Mouse (Mus musculus) frontal cortex, postnatal 10 days (tissue): ENCODE results near the gene Adam8.

ENCODE experiments used
- DNase-seq, 2 experiments: peaks; one replicate each; pipeline ENCODE4 v3.0.0; 2022; ENCODE audit warnings: low spot score in 2 of 2, mixed read lengths in 1 of 2

Adam8 gene

DNA sequence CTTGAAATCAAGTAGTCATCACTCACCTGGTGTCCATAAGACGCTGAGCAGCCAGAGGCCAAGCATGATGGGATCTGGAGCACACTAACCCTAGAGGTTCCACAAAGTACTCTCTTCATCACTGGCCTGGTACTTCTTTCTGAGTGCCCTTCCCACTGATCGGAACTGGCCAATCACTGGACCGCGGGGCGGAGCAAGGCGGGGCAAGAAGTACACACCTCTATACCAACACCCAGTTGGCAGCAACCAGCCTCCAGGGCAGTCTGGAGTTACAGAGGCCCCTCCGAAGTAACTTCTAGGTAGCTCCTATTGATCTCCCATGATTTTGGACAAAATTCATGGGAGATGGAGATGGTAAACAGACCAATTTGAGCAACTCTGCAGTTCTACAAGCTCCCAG, at the start of gene Adam8:
Gene Adam8, minus strand, starts transcription at position 157 of the 400 bp plus-strand sequence.
- DNase-seq: no peak

DNA sequence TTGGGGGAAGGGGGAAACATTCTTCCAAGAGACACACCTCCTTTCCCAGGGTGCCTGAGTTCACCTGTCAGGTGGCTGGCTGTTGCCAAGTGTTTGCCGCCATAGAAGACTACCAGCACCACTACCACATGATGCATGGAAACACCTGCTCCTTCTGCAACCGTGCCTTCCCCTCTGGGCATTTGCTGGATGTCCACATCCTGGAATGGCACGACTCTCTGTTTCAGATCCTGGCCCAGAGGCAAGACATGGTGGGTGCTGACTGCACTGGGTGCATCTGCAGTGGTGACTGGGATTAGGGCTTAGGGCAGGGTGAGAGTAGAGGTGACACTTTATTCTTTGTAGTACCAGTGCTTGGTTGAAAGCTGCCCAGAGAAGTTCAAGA, 44.8 kb upstream of the Adam8 start:
- DNase-seq: peak in 1 of 2 experiments; percentile 5

DNA sequence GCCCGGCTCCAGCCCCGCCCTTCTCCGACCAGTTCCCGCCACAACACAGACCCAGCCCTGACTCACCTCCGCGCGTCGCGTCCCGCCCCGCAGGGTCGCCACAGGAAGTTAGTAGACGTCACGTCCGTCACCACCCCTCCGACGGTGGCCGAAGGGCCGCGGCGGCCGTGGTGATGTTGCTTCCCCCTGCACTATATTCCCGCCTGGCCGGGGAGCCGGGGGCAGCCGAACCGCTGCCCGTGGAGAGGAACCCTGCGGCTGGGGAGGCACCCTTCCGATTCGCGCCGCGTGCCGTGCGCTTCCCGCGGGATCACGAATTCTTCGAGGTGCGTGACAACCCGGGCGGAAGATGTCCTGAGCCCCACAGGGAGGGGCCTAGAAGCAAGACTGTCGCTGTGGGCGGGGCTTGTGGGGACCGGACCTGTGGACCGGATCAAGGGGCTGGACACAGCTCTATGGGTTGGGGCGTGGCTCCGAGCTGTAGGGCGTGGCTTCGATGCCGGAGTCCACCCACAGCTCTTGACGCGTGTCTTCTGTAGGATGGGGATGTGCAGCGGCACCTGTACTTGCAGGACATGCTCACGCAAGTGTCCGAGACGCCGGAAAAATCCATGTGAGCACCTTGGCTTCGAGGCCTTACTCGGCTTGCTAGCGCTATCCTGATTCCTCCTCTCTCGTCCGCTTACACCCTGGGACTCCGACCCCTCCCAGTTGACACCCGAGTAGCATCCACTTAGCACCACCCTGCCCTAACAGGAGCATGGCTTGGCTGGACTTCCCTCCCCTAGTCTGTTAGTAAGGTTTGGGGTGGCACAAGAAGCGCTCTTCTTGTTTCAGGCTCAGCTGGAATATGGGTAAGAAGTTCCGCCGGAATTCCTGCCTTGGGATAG, 44.2 kb upstream of the Adam8 start, which contains the start of the genes Zfp511 and Tubgcp2:
Gene Zfp511, plus strand, starts transcription at position 111 of the 890 bp plus-strand sequence.
Gene Tubgcp2, minus strand, starts transcription at position 389 of the 890 bp plus-strand sequence.
- peak; percentile 85 to 91 for DNase-seq

DNA sequence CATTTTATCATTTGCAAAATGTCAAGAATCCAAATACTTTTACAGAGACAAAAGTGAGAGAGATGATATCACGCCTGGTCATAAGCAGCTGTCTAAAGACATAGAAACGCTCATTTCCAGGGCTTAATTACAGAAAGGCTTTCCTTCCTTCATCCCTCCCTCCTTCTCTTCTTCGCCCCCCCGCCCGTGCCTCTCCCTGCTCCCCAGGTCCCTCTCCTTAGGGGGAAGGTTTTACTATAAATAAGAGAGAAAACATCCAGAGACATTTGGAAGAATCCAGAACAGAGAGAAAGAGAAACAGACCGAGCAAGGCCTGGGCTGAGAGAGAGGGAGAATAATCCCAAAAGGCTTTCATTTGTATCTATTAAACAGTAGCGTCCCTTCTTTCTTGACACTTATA, 43.1 kb upstream of the Adam8 start:
- no peak for DNase-seq

DNA sequence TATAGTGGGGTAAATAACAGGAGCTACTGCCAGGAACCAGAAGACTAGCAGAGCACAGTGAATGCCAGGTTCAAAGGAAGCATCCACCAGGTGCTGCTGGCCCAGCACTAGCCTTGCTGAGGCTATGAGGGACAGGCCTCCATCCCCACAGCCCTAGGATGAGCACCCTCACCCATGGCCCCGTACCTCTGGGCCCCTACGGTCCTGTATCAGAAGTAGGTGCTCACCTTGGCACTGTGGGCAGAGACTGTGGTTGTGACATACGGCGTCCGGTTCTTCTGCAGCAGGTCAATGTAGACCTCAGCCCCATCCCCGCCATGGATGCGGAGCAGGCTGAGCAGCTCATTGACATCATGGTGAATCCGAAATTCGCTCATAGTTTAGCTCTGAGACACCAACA, 41.0 kb upstream of the Adam8 start:
- DNase-seq: no peak

DNA sequence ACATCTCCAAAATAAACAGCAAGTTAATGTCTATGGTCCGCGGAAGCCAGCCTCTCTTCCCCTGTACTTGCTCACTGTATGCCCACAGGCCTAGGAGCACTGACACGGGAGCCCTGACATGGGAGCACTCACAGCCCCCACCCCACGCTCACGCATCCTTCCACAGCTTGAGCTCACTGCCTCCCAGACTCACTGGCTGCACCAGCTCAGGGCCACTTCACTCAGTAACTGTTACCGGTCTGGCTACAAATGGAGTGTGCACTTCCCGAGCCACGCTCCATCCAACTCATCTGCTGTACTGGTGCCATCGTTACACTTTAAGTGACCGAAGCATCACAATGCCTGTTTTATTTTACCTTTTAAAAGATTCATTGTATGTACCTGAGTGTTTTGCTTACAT, 40.0 kb upstream of the Adam8 start:
- DNase-seq: no peak

DNA sequence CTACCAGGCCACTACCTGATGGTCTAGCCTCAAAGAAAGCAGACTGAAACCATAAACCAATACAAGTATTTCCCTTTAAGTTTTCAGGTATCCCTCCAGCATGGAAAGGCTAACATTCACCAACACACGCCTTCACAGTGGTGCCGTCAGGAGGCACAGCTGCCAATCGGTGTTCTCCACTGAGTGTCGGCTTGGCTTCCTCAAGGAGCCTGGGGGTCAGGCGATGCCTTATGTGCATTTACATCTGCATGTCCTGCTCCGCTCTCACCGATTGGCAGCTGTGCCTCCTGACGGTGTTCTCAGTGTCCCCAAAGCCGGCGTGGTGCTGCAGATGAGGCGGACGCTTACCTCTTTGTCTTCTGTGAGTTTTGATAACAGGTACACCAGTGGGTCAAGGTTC, 39.4 kb upstream of the Adam8 start:
- DNase-seq: no peak

DNA sequence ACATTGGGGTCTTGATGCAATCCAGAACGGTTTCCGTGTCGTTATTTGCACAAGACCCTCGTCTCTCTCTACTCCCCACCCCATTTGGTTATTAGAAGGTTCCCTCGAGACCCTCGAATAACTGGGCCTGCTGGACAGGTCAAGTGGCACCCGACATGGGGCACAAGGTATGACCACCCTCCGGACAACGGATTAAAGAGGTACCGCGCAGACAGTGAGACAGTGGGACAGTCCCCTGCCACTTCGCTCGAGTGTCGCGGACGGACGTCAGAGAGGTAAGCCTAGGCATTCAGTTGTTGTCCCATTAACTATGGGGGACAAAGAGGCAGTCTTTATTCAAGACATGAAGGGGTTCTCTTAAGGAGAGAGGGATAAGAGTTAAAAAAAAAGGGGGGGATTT, 19.0 kb upstream of the Adam8 start:
- DNase-seq: no peak

DNA sequence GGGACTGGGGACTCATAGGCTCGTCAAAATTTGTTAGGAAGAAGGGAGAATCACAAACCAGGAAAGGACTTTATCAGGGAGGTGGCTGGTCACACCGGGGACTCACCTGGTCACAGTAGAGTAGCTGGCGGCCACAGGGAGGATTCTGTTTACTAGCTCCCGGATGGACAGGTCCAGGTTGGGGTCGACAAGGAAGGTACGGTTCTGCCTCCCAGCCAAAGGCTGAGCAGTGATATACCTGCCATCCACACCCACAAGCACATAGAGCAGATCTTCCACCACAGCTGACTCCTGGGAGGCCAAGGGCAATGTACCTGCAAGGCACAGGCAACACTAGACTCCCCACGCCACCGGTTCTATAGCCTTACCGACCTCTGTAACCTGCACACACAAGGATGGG, 15.4 kb upstream of the Adam8 start:
- no peak for DNase-seq

DNA sequence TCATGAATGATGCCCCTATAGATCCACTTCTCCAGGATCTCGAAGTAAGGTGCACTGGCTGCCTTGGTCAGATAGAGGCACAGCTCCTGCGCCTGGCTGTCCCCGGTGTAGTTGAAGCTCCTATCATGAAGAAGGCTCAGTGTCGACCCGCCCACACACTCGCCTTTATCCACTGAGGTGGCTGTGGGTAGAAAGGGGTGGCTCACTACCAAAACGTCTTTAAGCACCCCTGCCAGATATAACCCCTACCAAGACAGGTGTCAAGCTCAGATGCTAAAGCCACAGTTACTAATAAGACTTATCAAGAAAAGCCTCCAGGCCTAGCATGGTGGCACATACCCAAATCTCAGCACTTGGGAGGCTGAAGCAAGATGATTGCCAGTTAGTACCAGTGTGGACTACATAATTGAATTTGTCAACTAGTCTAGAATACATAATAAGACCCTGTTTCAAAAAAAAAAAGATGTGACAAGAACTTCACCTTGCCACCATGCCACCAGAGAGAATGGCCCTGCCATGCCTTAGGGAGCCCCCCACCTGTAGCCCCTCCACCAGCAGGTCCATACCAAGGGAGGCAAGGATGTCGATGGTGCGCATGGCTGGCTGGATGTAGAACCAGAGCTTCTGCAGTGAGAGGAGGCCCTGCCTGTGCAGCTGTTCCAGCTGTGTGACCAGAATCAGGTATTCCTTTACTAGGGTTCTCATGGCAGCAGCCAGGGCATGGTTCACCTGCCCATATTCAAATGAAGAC, 14.7 kb upstream of the Adam8 start:
- no peak for DNase-seq

DNA sequence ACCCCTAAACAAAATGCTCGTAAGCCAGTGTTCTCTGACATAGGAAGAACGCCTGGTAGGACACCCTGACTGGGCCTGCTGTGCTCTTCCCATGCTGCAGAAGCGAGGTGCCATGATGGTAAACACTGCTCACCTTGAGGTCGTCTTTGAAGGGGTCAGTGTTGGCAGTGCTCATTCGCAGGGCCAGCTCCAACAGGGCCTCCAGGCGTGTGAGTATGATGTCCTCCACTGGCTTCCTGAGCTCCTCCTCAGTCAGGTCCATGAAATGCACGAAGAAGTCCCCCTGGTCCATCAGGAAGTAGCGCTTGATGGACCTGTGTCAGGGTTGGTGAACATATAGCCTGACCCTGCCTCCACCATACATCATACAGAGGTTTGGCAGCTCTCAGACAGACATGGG, 12.3 kb upstream of the Adam8 start:
- DNase-seq: peak in 1 of 2 experiments; percentile 2

DNA sequence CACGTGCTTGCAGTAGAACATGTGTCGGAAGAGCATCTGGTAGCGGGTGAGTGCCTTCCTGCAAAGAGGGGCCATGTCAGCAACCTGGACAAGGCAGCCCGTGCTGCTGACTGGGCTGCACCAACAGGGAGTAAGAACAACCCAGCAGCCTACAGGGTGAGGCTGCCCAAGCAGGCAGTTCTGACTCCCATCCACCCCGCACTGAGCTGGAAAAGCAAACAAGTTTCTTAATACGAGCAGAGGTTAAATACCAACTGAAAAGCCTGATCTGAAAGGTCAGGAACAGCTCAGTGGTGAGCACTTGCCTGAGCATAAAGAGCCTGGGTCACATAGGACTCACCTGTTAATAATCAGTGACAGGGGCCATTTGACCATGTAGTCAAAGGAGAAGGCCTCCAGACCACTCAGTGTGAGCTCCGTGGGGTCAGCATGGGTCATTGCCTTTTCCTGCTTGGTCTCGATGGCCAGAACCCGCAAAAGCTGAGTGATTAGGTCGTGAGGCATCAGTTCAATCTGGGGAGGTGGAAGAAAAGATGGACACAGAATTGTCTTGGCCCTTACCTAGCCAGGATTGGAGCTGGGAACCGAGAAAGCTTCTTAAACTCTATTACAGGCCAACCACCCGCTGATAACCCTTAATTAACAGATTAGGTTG, 8.9 kb upstream of the Adam8 start:
- peak in 1 of 2 experiments; percentile 1 for DNase-seq

DNA sequence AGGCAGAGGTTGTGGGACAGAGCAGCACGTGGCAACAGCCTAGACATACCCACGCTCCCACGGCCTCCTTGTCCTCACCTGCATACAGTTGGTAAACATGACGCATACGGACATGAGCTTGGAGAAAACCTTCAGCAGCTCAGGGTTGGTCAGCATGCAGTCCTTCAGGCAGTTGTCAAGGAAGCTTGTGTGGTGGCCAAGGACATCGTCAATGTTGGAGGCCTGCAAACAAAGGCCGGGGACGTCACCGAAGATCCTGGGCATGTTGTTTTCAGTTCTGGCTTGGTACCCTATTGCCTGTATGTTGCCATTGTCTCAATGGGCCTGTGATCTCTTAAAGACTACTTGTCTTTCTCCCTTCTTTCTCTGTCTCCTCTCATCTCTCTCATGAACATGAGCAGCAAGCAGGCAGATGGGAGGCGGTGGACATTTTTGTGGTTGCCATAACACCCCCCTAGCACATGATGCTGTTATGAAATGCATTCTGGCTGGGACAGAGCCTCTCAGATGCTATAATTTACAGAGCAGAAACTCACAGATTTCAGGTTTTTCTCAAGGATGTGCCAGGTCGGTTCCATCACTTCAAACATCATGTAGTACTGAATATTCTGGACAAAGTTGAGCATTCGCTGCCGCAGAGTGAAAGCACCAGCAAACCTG, 6.5 kb upstream of the Adam8 start:
- no peak for DNase-seq

DNA sequence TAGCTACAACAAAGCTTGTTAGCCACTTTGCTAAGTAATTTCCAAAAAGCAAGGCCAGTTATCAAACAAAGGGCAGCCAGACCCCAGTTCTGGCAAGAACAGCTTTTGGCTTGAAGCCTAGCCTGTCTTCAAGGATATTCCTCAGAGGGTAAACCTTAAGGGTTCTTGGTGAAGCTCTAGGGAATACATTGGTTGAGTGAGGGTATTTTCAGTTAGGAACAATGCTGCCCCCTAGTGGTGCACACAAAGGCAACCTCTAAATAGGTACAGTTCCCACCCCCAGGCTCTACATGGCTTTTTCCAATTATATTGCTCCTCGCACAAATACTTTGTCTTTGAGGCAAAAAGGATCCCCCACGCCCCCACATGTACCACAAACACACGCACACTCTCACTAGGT, 2.3 kb upstream of the Adam8 start:
- peak; percentile 46 to 57 for DNase-seq

DNA sequence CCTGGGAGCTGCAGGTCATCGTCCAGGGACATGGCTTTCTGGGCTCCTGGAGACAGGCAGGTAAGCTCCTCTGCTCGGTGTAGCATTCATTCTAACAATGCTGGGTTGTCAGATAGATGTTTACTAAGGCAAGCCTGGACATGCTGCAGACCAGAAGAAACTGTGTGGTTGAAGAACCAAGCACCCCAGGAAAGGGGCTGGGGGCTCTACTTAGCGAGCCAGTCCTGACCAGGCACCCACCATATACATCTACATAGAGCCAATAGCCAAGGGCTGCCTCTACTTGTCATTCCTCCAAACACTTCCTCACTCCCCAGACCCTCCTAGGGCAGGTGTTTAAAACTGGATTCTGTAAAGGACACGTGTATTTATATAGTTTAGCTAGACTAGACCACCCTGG, 1.8 kb upstream of the Adam8 start:
- DNase-seq: no peak

DNA sequence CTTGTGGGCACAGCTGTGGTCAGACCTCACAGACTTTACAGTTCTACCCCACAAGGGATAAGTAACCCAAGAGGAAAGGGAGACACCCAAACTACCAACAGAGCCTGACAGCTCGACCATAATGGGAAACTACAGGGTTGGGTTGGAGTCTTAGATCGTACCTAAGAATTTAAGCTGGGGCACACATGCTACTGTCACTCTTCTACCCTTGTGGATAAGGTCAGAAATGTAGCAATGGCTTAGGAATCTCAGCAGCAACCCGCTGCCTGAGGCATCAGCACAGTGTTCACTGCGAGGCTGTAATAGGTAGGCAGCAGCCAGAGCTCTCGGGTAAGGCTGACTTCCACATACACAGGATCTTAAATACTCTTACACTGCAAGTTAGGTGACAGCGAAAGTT, 1.2 kb upstream of the Adam8 start:
- DNase-seq: no peak

DNA sequence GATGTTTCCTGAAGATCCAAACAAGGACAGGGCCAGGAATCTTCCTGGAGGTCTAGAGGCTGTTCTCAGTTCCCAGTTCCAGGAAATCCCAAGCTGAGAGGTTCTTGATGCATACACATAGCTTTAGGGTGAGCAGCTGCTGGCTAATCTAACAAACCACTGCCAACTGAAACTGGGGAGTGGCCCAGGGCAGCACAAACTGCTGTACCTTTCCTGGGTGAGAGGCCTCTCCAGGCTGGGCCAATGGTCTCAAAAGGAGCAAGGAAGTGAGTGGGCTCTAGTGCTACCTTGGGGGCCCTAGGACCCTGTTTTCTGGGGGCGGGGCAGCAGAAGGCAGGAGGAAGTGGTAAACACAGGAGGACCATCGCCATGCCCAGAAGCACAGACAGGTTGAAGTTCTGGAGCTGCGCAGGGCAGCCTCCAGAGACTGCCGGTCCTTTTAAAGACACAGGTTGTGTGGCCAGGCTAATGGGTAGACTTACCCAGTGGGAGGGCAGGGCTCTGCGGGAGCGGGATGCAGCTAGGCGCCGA, 1.4 kb downstream of the Adam8 start:
- no peak for DNase-seq

DNA sequence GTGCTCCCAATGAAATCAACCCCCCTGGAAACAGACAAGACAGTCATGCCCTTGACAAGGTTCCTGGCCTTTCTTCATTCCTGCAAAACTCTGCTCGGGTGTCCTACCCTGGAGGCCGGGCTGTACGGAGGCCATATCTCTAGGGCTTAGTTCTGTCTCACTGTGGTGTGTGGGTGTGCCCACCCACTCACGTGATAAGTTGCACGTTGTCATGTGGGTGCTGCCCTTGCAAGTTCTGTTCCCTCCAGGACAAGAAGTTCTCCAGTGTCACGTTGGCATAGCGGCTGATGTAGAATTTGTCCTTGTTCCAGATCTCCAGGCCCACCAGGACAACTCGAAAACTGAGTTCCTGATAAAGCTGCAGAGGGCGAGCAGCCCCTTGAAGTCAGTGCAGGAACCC, 4.1 kb downstream of the Adam8 start:
- no peak for DNase-seq

DNA sequence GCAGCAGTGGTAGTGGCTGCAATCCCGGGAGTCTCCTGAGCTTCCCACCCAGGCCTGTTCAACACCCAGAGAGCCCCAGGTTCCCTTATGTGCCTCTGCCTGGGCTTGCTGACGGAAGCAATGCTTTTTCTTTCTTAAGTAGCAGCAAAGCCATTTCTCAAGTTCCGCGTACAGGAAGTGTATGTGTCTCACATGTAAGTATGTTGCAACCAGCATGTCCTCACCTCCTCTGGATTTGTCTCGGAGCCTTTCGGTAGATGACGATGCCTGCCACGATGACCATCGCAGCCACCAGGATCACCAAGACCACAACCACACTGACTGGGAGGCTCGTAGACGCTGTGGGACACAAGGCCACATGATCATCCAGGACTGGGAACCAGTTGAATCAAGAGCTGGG, 7.9 kb downstream of the Adam8 start:
- no peak for DNase-seq

DNA sequence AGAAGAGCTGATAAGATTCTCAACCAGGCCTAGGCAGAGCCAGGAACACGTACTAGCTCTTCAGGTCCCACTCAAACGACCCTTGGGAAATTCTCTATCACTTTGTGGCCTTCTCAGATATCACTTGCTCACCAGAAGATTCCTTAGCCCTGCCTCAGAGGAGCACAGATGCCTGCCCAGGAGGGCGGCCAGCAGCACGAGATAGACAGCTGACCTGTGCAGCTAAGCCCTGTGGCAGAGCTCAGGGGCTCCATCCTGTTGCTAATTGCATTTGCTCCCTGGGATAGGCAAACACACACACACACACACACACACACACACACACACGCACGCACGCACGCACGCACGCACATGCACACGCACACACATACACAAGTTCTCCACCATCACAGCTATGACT, 10.3 kb downstream of the Adam8 start:
- no peak for DNase-seq

DNA sequence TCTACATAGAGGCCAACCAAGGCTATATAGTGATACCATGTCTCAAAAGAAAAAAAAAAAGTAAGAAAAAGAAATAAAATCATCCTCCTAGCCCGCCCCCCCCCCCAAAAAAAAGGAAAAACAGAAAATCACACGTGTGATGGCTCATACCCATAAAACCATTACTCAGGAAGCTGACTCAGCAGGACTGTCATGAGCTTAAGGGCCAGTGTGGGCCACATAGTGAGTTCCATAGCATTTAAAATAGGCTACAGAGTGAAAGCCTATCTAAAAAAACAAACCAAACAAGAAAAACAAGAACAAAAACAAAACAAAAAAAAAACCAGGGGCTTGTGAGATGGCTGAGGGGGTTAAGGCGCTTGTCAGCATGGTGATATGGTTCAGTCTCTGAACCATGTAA, 11.6 kb downstream of the Adam8 start:
- no peak for DNase-seq
